In genomic region chr6:48626984-48627383, GRCm38 (mm10) we compare ENCODE assay signal across 8 mouse cellular contexts. TPM values are rescaled to one million over a fixed set of nuclear protein-coding genes. Genes with fewer than 3 reads are reported as not detected.
A peak's percentile ranks its signal among the peaks of the same experiment; 100 is the strongest.
DNase-seq lines count a peak whose midpoint lies in the region; ATAC-seq lines count a peak whose summit lies in the region.

No protein-coding gene starts in this region.

- no peaks in the 10 kb centered on the region for H3K9me3 ChIP-seq in embryonic facial prominence, embryonic 15.5 days (replicated peaks)
- H3K9me3 ChIP-seq in heart, embryonic 12.5 days (replicated peaks): no peaks in the 10 kb centered on the region
- no peaks in the 10 kb centered on the region for H3K9me3 ChIP-seq in kidney, embryonic 14.5 days (ENCODE audit: control insufficient read depth, low read length)
- H3K9me3 ChIP-seq in limb, embryonic 15.5 days: no peaks in the 10 kb centered on the region

- WGBS in embryonic facial prominence, embryonic 15.5 days: under 1% methylated on average over 32 of the region's 32 CpGs
- whole genome bisulfite sequencing in heart, embryonic 12.5 days: under 1% methylated on average over 32 of the region's 32 CpGs
- WGBS in kidney, embryonic 14.5 days: under 1% methylated on average over 32 of the region's 32 CpGs
- under 1% methylated on average over 32 of the region's 32 CpGs for WGBS in limb, embryonic 15.5 days

- peak; percentile 54 for DNase-seq in CD4-positive helper T cell, adult 2 months (ENCODE audit: low read depth, low spot score)
- DNase-seq in adrenal gland, postnatal 36 days: peak; percentile 68 to 79
- peak; percentile 60 for DNase-seq in neural tube, embryonic 10.5 days (ENCODE audit: extremely low spot score, low spot score)
- peak; percentile 37 for DNase-seq in thymus, postnatal 25 days

- H3K4me1 ChIP-seq in embryonic facial prominence, embryonic 15.5 days: peaks cover 23% of the 10 kb centered on the region
- H3K4me1 ChIP-seq in heart, embryonic 12.5 days (replicated peaks): peaks cover 23% of the 10 kb centered on the region
- H3K4me1 ChIP-seq in kidney, embryonic 14.5 days (ENCODE audit: control insufficient read depth, insufficient read depth, low read length): peaks cover 22% of the 10 kb centered on the region
- peaks cover 22% of the 10 kb centered on the region for H3K4me1 ChIP-seq in limb, embryonic 15.5 days

- no peaks in the 10 kb centered on the region for H3K36me3 ChIP-seq in embryonic facial prominence, embryonic 15.5 days
- H3K36me3 ChIP-seq in heart, embryonic 12.5 days: no peaks in the 10 kb centered on the region
- no peaks in the 10 kb centered on the region for H3K36me3 ChIP-seq in kidney, embryonic 14.5 days (ENCODE audit: control insufficient read depth, insufficient read depth, low read length)
- H3K36me3 ChIP-seq in limb, embryonic 15.5 days: no peaks in the 10 kb centered on the region

- H3K27me3 ChIP-seq in embryonic facial prominence, embryonic 15.5 days: peaks cover 45% of the 10 kb centered on the region
- H3K27me3 ChIP-seq in heart, embryonic 12.5 days (replicated peaks): peaks cover 33% of the 10 kb centered on the region
- H3K27me3 ChIP-seq in kidney, embryonic 14.5 days (ENCODE audit: control insufficient read depth, insufficient read depth, low read length): peaks cover 10% of the 10 kb centered on the region
- peaks cover 47% of the 10 kb centered on the region for H3K27me3 ChIP-seq in limb, embryonic 15.5 days

- no peak overlapping the region for H3K27ac ChIP-seq in embryonic facial prominence, embryonic 15.5 days (replicated peaks)
- no peak overlapping the region for H3K27ac ChIP-seq in heart, embryonic 12.5 days (ENCODE audit: poor library complexity, severe bottlenecking)
- no peak overlapping the region for H3K27ac ChIP-seq in kidney, embryonic 14.5 days (ENCODE audit: low read depth, low read length)
- no peak overlapping the region for H3K27ac ChIP-seq in limb, embryonic 15.5 days

- H3K4me2 ChIP-seq in embryonic facial prominence, embryonic 15.5 days (replicated peaks): peak overlapping the region; percentile 94
- H3K4me2 ChIP-seq in heart, embryonic 12.5 days: peak overlapping the region; percentile 91
- peak overlapping the region; percentile 73 for H3K4me2 ChIP-seq in kidney, embryonic 14.5 days (replicated peaks; ENCODE audit: low read depth, low read length)
- H3K4me2 ChIP-seq in limb, embryonic 15.5 days: peak overlapping the region; percentile 85

- peak overlapping the region; percentile 52 for H3K4me3 ChIP-seq in embryonic facial prominence, embryonic 15.5 days (replicated peaks)
- H3K4me3 ChIP-seq in heart, embryonic 12.5 days: peak overlapping the region; percentile 57
- H3K4me3 ChIP-seq in kidney, embryonic 14.5 days (ENCODE audit: low read length): peak overlapping the region; percentile 47
- H3K4me3 ChIP-seq in limb, embryonic 15.5 days: peak overlapping the region; percentile 48

- H3K9ac ChIP-seq in embryonic facial prominence, embryonic 15.5 days: peak overlapping the region; percentile 18
- peak overlapping the region; percentile 72 for H3K9ac ChIP-seq in heart, embryonic 12.5 days
- H3K9ac ChIP-seq in kidney, embryonic 14.5 days (ENCODE audit: low read depth, low read length): peak overlapping the region; percentile 36; the same call in 1 of the 2 replicates
- H3K9ac ChIP-seq in limb, embryonic 15.5 days: peak overlapping the region; percentile 18

- no peak for ATAC-seq in embryonic facial prominence, embryonic 15.5 days (ENCODE audit: insufficient number of reproducible peaks, low FRiP score, low TSS enrichment, low read depth)
- ATAC-seq in heart, embryonic 12.5 days (ENCODE audit: insufficient number of reproducible peaks, low FRiP score): no peak
- ATAC-seq in kidney, embryonic 14.5 days (ENCODE audit: low FRiP score, low TSS enrichment): no peak
- no peak for ATAC-seq in limb, embryonic 15.5 days (ENCODE audit: insufficient number of reproducible peaks, low FRiP score, low TSS enrichment, low read depth)

RNA-seq across cellular contexts. Expression of gene AI854703, which starts 0.4 kb away (rescaled TPM):
- total RNA-seq in adrenal gland, postnatal 36 days (2021): 1 to 10 TPM; 1.5 to 1.6 TPM
- 1.3 and 1.5 TPM in 2 replicates for polyA plus RNA-seq in embryonic facial prominence, embryonic 15.5 days (2015; fragmentation: Nextera tagmentation; extraction: Ambion mirVana)
- polyA plus RNA-seq in heart, embryonic 12.5 days (2016; fragmentation: Nextera tagmentation; extraction: Ambion mirVana): 1.3 TPM in 2 replicates
- 0.90 and 1.4 TPM in 2 replicates for polyA plus RNA-seq in kidney, embryonic 14.5 days (2014; fragmentation: Nextera tagmentation; extraction: Ambion mirVana)
- 0.99 and 1.2 TPM in 2 replicates for polyA plus RNA-seq in limb, embryonic 15.5 days (2015; fragmentation: Nextera tagmentation; extraction: Ambion mirVana)

RNA-seq across cellular contexts. Expression of gene Gimap8, which starts 20.1 kb away (rescaled TPM):
- total RNA-seq in adrenal gland, postnatal 36 days (2021): 10 to 100 TPM in 1 of 2 experiments, 1 to 10 TPM in 1; 9.9 to 15.7 TPM
- 1.1 and 1.4 TPM in 2 replicates for polyA plus RNA-seq in embryonic facial prominence, embryonic 15.5 days (2015; fragmentation: Nextera tagmentation; extraction: Ambion mirVana)
- 0.90 and 1.2 TPM in 2 replicates for polyA plus RNA-seq in heart, embryonic 12.5 days (2016; fragmentation: Nextera tagmentation; extraction: Ambion mirVana)
- 1.1 and 1.4 TPM in 2 replicates for polyA plus RNA-seq in kidney, embryonic 14.5 days (2014; fragmentation: Nextera tagmentation; extraction: Ambion mirVana)
- 1.4 and 1.5 TPM in 2 replicates for polyA plus RNA-seq in limb, embryonic 15.5 days (2015; fragmentation: Nextera tagmentation; extraction: Ambion mirVana)

RNA-seq across cellular contexts. Expression of gene Zfp775, which starts 25.1 kb away (rescaled TPM):
- 1 to 10 TPM; 6.8 to 9.5 TPM for total RNA-seq in adrenal gland, postnatal 36 days (2021)
- 5.9 TPM in 2 replicates for polyA plus RNA-seq in embryonic facial prominence, embryonic 15.5 days (2015; fragmentation: Nextera tagmentation; extraction: Ambion mirVana)
- 5.6 and 5.8 TPM in 2 replicates for polyA plus RNA-seq in heart, embryonic 12.5 days (2016; fragmentation: Nextera tagmentation; extraction: Ambion mirVana)
- polyA plus RNA-seq in kidney, embryonic 14.5 days (2014; fragmentation: Nextera tagmentation; extraction: Ambion mirVana): 5.7 and 6.6 TPM in 2 replicates
- polyA plus RNA-seq in limb, embryonic 15.5 days (2015; fragmentation: Nextera tagmentation; extraction: Ambion mirVana): 5.1 and 5.4 TPM in 2 replicates

RNA-seq across cellular contexts. Expression of gene Gm44965, which starts 33.2 kb away (rescaled TPM):
- total RNA-seq in adrenal gland, postnatal 36 days (2021): not detected
- not detected in 2 replicates for polyA plus RNA-seq in embryonic facial prominence, embryonic 15.5 days (2015; fragmentation: Nextera tagmentation; extraction: Ambion mirVana)
- polyA plus RNA-seq in heart, embryonic 12.5 days (2016; fragmentation: Nextera tagmentation; extraction: Ambion mirVana): not detected in 2 replicates
- 0.77 TPM in 1 of 2 replicates, not detected in the other for polyA plus RNA-seq in kidney, embryonic 14.5 days (2014; fragmentation: Nextera tagmentation; extraction: Ambion mirVana)
- 0.79 and 1.1 TPM in 2 replicates for polyA plus RNA-seq in limb, embryonic 15.5 days (2015; fragmentation: Nextera tagmentation; extraction: Ambion mirVana)

RNA-seq across cellular contexts. Expression of gene Repin1, which starts 33.3 kb away (rescaled TPM):
- total RNA-seq in adrenal gland, postnatal 36 days (2021): 10 to 100 TPM; 48.5 to 50.5 TPM
- 26.6 and 28.6 TPM in 2 replicates for polyA plus RNA-seq in embryonic facial prominence, embryonic 15.5 days (2015; fragmentation: Nextera tagmentation; extraction: Ambion mirVana)
- 32.1 and 32.7 TPM in 2 replicates for polyA plus RNA-seq in heart, embryonic 12.5 days (2016; fragmentation: Nextera tagmentation; extraction: Ambion mirVana)
- polyA plus RNA-seq in kidney, embryonic 14.5 days (2014; fragmentation: Nextera tagmentation; extraction: Ambion mirVana): 32.6 and 47.0 TPM in 2 replicates
- polyA plus RNA-seq in limb, embryonic 15.5 days (2015; fragmentation: Nextera tagmentation; extraction: Ambion mirVana): 21.0 and 23.9 TPM in 2 replicates

Comparison
In these comparisons a context has a peak if more than half of its experiments do, and no peak if none do; other contexts are left out.
1. H3K9ac ChIP-seq: peak in every context shown above with its lines; median percentile 72 in heart, embryonic 12.5 days; 36 in kidney, embryonic 14.5 days; 18 in embryonic facial prominence, embryonic 15.5 days; 18 in limb, embryonic 15.5 days.